Mouse (Mus musculus) CD4-positive, CD25-positive, alpha-beta regulatory T cell, adult 4 months (primary cell): Measurements from ENCODE around the gene Thsd1. TPM values are rescaled to one million over a fixed set of nuclear protein-coding genes. Genes with fewer than 3 reads are reported as not detected.
"Not testable (repeated sequence)": the region's sequence is repeated elsewhere in the genome, so short reads cannot be mapped to it uniquely, and the experiment has no call there.

Source experiments
- ATAC-seq: one replicate; pipeline ENCODE4 v1.8.0; 2017
- polyA plus RNA-seq, 2 experiments: library from polyadenylated mRNA; unstranded; fragments of 100-300 nt; shearing (Covaris generic); gene quantifications; one replicate each; pipeline ENCODE4 v1.2.1; 2017

The Thsd1 gene
- polyA plus RNA-seq, 2 experiments from 2014 or later = 0.46 to 0.53 TPM

GRCm38 (mm10) chr8:22264787-22265186 is 37.7 kb downstream of the Thsd1 start:
- no peak for ATAC-seq

- no peak for ATAC-seq
Observed at GRCm38 (mm10) chr8:22265194-22265593, 38.1 kb downstream of the Thsd1 start.

GRCm38 (mm10) chr8:22266809-22267208 is 39.7 kb downstream of the Thsd1 start:
- ATAC-seq = no peak

GRCm38 (mm10) chr8:22273142-22273541 is 46.0 kb downstream of the Thsd1 start:
- no peak for ATAC-seq

- no peak for ATAC-seq
Observed at GRCm38 (mm10) chr8:22274641-22275040, 47.5 kb downstream of the Thsd1 start.

DNA sequence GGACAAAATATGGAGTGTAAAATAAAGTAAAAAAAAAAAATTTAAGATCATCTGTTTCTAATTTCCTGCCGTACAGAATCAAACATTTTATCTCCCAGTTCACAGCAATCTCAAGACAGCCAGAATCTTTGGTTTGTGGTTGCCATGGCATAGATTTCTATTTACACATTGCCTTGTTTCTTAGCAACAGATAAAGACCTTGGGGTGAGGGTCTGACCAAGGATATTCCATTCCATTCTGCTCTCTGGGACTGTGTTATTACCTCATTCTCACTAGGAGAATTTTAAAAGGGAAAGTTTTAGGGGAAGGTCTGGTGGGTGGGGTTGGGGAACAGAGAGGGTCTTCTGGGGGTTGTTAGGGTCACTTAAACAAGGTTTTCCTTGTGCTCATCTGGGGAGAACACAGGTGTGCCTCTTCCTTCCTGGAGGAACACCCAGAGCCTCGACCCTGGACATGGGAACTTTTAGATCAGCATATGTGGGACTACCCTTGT is 55.9 kb downstream of the Thsd1 start, which contains the start of gene Tpte:
TSS of gene Tpte (plus strand) at position 443 of the 493 bp plus-strand sequence.
- no peak for ATAC-seq

GRCm38 (mm10) chr8:22302326-22302725 is 75.2 kb downstream of the Thsd1 start:
- no peak for ATAC-seq

GRCm38 (mm10) chr8:22302896-22303306 is 75.8 kb downstream of the Thsd1 start:
- no peak for ATAC-seq

GRCm38 (mm10) chr8:22304045-22304444 is 76.9 kb downstream of the Thsd1 start:
- ATAC-seq = not testable (repeated sequence)

- no peak for ATAC-seq
Observed at GRCm38 (mm10) chr8:22306999-22307398, 79.9 kb downstream of the Thsd1 start.

Other genes with a start within 250 kb of the Thsd1 start
- gene Atp7b, start 167.0 kb upstream of the Thsd1 start, polyA plus RNA-seq = under 1 TPM; 0.09 to 0.36 TPM
- 10 to 100 TPM; 26.9 to 27.5 TPM for gene Alg11, start 166.6 kb upstream of the Thsd1 start, polyA plus RNA-seq
- not detected for gene Nek5, start 102.3 kb upstream of the Thsd1 start, polyA plus RNA-seq
- 1 to 10 TPM; 4.9 to 7.2 TPM for gene Nek3, start 60.9 kb upstream of the Thsd1 start, polyA plus RNA-seq
- 1 to 10 TPM; 2.5 to 5.8 TPM for gene Ckap2, start 41.5 kb upstream of the Thsd1 start, polyA plus RNA-seq
- gene Vps36, start 34.5 kb upstream of the Thsd1 start, polyA plus RNA-seq = 10 to 100 TPM; 29.4 to 34.6 TPM
- not detected for gene Tpte, start 56.1 kb downstream of the Thsd1 start, polyA plus RNA-seq
- gene Slc25a15, start 171.3 kb downstream of the Thsd1 start, polyA plus RNA-seq = 1 to 10 TPM; 2.0 to 2.3 TPM
- 10 to 100 TPM; 25.9 to 28.4 TPM for gene Mrps31, start 184.0 kb downstream of the Thsd1 start, polyA plus RNA-seq